Mouse (Mus musculus) heart, postnatal 0 days (tissue): Measurements from ENCODE around the gene Foxc2. TPM values are rescaled to one million over a fixed set of nuclear protein-coding genes. Genes with fewer than 3 reads are reported as not detected.

ENCODE experiments used
- ATAC-seq: fragments of 200-750 bp; cut with Nextera tagmentation; 2 replicates; pipeline ENCODE4 v1.8.0; 2017; ENCODE audit warnings: low read depth, moderate number of reproducible peaks, moderate library complexity; ENCODE audit not compliant: insufficient read depth
- DNase-seq: peaks from one replicate; pipeline ENCODE4 v3.0.0-alpha.2; 2016; ENCODE audit warnings: low spot score
- H3K27ac ChIP-seq: fragments of 300-500 bp; sonication (generic); 2 replicates; pipeline ENCODE4 v1.5.1; 2014; ENCODE audit warnings: low read depth, mild to moderate bottlenecking
- H3K27me3 ChIP-seq: fragments of 300-500 bp; sonication (generic); 2 replicates; pipeline ENCODE4 v1.6.1; 2014; ENCODE audit warnings: low read length, mixed read lengths; ENCODE audit not compliant: control insufficient read depth, insufficient read depth
- H3K36me3 ChIP-seq: fragments of 300-500 bp; sonication (generic); replicated peaks from 2 replicates; pipeline ENCODE4 v1.6.1; 2014; ENCODE audit warnings: low read length, mixed read lengths; ENCODE audit not compliant: control insufficient read depth, insufficient read depth
- H3K4me1 ChIP-seq: fragments of 300-500 bp; sonication (generic); 2 replicates; pipeline ENCODE4 v1.6.1; 2014; ENCODE audit warnings: antibody characterized with exemption; ENCODE audit not compliant: control insufficient read depth, insufficient read depth
- H3K4me2 ChIP-seq: fragments of 300-500 bp; sonication (generic); 2 replicates; pipeline ENCODE4 v1.6.1; 2014; ENCODE audit warnings: low read depth, mild to moderate bottlenecking, low read length, moderate library complexity
- H3K4me3 ChIP-seq: fragments of 300-500 bp; sonication (generic); 2 replicates; pipeline ENCODE4 v1.5.1; 2014; ENCODE audit warnings: low read depth, low read length
- H3K9ac ChIP-seq: fragments of 300-500 bp; sonication (generic); replicated peaks from 2 replicates; pipeline ENCODE4 v1.6.1; 2014; ENCODE audit warnings: low read depth, low read length, mixed read lengths
- H3K9me3 ChIP-seq: fragments of 300-500 bp; sonication (generic); replicated peaks from 2 replicates; pipeline ENCODE4 v1.6.1; 2016; ENCODE audit warnings: low read length; ENCODE audit not compliant: control insufficient read depth
- CTCF ChIP-seq: IDR thresholded peaks from 2 replicates; pipeline ENCODE4 v1.5.1; 2016; ENCODE audit warnings: antibody characterized with exemption, control low read depth, low read depth
- EP300 ChIP-seq: IDR thresholded peaks from 2 replicates; pipeline ENCODE4 v1.6.1; 2016; ENCODE audit warnings: antibody characterized with exemption, low read depth
- WGBS: fragments of 180-500 bp; shearing (Covaris S2); extraction: QIAGEN DNeasy Blood & Tissue Kit; methylation state at CpG from one replicate; pipeline ENCODE4 v1.1.7; 2014; 5-methylcytosine and 5-hydroxymethylcytosine counted together
- polyA plus RNA-seq: library from polyadenylated mRNA; unstranded; fragments of >200 nt; fragmentation: Nextera tagmentation; extraction: Ambion mirVana; gene quantifications from 2 replicates; pipeline ENCODE4 v1.2.1, GENCODE M21; 2015
- total RNA-seq: library from RNA; depleted of rRNA; stranded (reverse); fragments of >200 nt; gene quantifications from 2 replicates; pipeline ENCODE4 v1.2.3, GENCODE M21; 2014; ENCODE audit warnings: low replicate concordance

Gene Foxc2
- total and polyA plus RNA-seq, 2 experiments from 2014 or later, result 2.5 to 6.6 TPM

DNA sequence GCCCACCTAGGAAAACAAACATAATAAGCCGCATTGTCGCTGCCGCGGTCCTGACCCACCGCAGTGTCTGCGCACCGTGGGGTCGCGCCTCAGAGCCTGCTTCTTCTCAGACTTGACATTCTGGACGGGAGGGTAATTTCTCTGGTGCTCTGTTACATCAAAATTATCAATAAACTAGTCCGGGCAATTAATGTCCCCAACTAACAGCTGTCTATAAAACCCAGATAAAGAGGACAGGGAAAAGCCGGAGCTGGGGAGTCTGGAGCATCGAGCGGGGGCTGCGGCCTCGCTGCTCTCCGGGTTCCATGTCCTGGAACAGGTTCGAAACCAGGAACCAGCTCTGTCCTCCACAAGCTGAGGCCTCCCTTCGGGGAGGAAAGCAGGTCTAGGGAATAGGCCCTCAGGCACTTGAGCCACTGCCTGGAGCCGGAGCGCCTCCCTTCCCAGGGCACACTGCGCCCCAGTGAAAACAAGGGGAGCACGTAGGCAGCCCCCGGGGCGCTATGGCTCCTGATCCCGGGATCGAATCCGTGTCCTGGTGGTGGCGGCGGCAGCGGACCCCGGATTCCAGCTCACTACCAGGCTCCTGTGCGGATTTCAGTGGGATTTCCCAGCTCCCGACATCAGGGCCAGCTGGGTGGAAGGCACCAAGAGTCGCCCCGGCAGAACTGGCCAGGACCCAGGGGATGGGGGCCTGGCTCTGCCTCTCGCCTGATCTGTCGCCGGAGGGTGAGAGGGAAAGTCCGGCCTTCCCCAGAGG is 26.9 kb upstream of the Foxc2 start:
- H3K4me2 ChIP-seq, result no peak overlapping the region
- DNase-seq, result no peak
- no peak overlapping the region for H3K4me3 ChIP-seq
- no peak overlapping the region for H3K27ac ChIP-seq
- ATAC-seq, result no peak
- H3K9me3 ChIP-seq, result no peaks in the 10 kb centered on the region
- peaks cover 5% of the 10 kb centered on the region; the same call in 1 of the 2 replicates for H3K4me1 ChIP-seq
- 5% methylated on average over 40 of the region's 40 CpGs for WGBS
- no peaks in the 10 kb centered on the region for H3K36me3 ChIP-seq
- peaks cover 99% of the 10 kb centered on the region for H3K27me3 ChIP-seq
- no peak for TF ChIP-seq EP300
- TF ChIP-seq CTCF, result no peak
- no peak overlapping the region for H3K9ac ChIP-seq

DNA sequence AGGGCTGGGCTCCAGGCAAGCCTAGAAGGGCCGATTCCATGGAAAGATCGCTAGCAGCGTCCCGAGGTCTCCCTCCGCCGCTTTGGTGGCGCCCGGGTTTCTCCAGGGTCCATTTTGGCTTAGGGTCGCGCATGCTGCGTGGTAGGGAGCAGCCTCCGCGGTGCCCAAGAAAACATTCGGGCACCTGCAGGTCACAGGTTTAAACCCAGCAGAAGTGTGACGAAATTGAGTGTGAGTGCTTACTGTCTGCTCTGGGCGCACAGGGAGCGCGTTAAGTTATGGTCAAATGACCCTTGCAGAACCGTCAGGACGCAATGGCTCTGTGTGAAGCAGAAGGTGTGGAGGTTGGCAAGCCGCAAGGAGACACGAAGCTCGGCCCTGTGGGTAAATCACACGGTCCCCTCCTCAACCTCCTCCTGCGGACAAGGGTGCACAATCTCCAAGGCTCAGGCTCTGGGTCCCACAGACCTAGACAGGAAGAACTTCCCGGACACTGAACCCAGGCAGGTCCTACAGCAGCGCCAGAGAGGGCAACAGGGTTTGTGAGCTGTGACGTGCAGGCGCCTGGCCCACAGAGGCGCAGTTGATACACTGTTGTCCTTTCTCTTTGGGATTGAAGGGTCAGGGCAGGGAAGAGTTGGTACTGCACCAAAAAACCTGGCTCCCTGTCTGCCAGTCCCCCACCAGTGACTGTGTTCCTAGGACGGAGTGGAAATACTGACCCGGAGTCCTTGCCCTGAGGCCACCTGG is 26.2 kb upstream of the Foxc2 start:
- H3K9ac ChIP-seq, result no peak overlapping the region
- H3K27me3 ChIP-seq, result peaks cover 97% of the 10 kb centered on the region
- no peak for TF ChIP-seq EP300
- no peak for TF ChIP-seq CTCF
- no peak for DNase-seq
- no peak overlapping the region for H3K4me3 ChIP-seq
- ATAC-seq, result no peak
- H3K9me3 ChIP-seq, result no peaks in the 10 kb centered on the region
- 8% methylated on average over 32 of the region's 32 CpGs for WGBS
- H3K4me1 ChIP-seq, result no peaks in the 10 kb centered on the region
- H3K36me3 ChIP-seq, result no peaks in the 10 kb centered on the region
- H3K27ac ChIP-seq, result no peak overlapping the region
- H3K4me2 ChIP-seq, result no peak overlapping the region

DNA sequence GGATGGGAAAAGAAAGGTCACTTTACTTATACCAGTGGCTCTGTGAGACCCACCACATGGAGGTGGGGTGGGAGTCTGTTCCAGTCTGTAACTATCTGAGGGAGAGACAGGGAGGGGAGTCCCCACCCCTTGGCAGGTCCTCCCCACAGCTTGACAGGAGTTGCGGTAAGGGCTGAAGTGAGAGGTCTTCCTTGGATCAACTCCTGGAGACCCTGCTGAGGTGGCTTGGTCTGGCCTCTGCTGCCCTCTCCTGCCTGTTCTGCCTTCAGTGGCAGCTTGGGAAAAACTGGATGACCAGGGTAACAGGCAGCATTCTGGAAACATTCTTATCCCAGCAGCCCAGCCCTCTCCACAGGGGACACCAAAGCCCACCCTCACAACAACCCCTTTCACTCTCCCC is 25.3 kb upstream of the Foxc2 start:
- Histone ChIP-seq H3K4me2 (no peak overlapping the region), H3K9ac (no peak overlapping the region), H3K9me3 (no peaks in the 10 kb centered on the region), H3K27me3 (peaks cover 88% of the 10 kb centered on the region), H3K27ac (no peak overlapping the region), H3K4me3 (no peak overlapping the region), H3K36me3 (no peaks in the 10 kb centered on the region), H3K4me1 (no peaks in the 10 kb centered on the region)
- WGBS, result 0% methylated on average over 1 of the region's 1 CpGs
- TF ChIP-seq EP300 (no peak), CTCF (peak; percentile 48)
- ATAC-seq, result no peak
- no peak for DNase-seq

DNA sequence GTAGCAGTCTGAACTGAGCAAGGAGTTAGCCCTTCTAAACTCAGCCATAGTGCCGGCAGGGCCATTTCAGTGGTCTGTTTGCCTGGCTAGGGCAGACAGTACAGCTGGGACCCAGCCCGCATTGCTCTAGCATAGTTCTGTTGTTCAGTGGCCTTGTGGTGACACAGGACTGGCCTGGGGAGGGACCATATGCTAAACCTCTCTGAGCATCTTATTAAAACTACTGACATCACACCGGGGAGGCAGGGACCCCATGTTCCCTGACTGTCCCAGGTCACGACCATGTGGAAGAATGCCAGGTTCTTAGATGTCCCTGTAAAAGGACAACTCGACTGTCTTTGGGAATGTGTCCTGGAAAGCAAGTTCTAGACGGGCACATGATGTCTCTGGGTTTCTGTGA is 23.8 kb upstream of the Foxc2 start:
- Histone ChIP-seq H3K27ac (no peak overlapping the region), H3K4me2 (peak overlapping the region; percentile 33; the same call in 1 of the 2 replicates), H3K9ac (no peak overlapping the region), H3K9me3 (no peaks in the 10 kb centered on the region), H3K27me3 (peaks cover 74% of the 10 kb centered on the region), H3K4me1 (no peaks in the 10 kb centered on the region), H3K36me3 (peaks cover 2% of the 10 kb centered on the region; the same call in 1 of the 2 replicates), H3K4me3 (no peak overlapping the region)
- no peak for DNase-seq
- no peak for ATAC-seq
- 20% methylated on average over 6 of the region's 6 CpGs for WGBS
- TF ChIP-seq CTCF (no peak), EP300 (no peak)

DNA sequence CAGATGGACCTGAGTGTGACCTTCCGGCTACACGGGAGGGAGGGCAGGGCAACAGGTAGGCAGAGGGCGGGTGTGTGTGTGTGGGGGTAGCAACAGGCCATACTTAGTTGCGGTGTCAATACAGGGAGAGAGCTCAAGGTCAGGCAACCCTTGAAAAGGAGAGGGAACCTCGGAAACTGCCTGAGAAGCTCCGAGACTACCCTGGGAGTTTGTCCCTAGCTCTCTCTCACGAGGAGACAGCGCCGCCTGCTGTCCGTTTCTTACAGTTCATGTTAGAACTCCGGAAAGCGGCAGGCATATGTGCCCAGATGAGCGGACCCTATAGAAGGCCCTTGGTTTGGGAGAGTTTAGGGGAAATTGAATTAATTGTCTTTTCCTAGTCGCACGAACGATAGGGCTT is 23.3 kb upstream of the Foxc2 start:
- ATAC-seq (peak; percentile 74), DNase-seq (peak; percentile 80)
- Histone ChIP-seq H3K9ac (no peak overlapping the region), H3K4me2 (peak overlapping the region; percentile 33; the same call in 1 of the 2 replicates), H3K27me3 (peaks cover 69% of the 10 kb centered on the region), H3K9me3 (no peaks in the 10 kb centered on the region), H3K27ac (no peak overlapping the region), H3K36me3 (peaks cover 7% of the 10 kb centered on the region), H3K4me3 (no peak overlapping the region), H3K4me1 (no peaks in the 10 kb centered on the region)
- WGBS, result 4% methylated on average over 16 of the region's 16 CpGs
- TF ChIP-seq CTCF (peak; percentile 92), EP300 (no peak)
